Mouse (Mus musculus) kidney, postnatal 36 days (tissue): ENCODE data around the gene Entpd7.

Experiments used
- DNase-seq, 2 experiments: peaks; one replicate each; pipeline ENCODE4 v3.0.0; 2021 to 2022; ENCODE audit warnings: mixed read lengths in 2 of 2

The Entpd7 gene

DNA sequence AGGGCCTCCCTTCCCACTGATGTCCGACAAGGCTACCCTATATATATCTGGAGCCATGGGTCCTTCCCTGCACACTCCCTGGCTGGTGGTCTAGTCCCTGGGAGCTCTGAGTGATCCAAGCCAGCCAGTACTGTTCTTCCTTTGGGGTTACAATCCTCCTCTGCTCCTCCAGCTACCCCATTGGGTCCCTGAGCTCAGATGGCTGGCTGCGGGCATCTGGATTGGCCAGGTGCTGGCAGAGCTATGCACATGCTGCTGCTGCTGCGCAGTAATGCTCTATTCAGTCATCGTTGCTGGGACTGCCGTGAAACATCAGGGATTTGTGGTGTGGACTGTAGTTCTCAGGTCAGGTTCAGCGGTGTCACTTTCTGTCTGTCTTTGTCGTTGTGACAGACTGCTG is 35.3 kb downstream of the Entpd7 start:
- DNase-seq = no peak

GRCm38 (mm10) chr19:43726510-43727146 is 37.2 kb downstream of the Entpd7 start:
- DNase-seq = peak in 1 of 2 experiments; percentile 59

- DNase-seq = no peak
Measured at GRCm38 (mm10) chr19:43729296-43730036, 40.0 kb downstream of the Entpd7 start.

- DNase-seq = no peak
Measured at GRCm38 (mm10) chr19:43730037-43730428, 40.6 kb downstream of the Entpd7 start.

DNA sequence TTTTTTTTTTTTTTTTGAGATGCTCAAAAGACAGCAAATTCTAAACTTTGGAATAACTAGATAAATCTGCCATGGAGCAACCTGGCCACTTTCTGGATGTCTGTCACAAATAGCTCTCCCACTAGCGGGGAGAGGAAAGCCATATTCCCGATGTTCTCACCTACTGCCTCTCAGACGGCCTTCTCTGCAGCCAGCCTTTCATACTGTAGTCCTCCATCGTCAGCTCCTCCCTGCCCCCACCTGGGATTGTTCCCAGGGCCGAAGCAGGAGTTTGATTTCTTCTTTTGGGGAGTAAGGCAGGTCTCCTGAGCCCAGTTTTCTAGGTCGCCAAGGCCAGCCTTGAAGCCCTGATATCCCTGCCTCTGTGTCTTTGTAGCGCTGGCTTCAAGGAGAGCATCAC is 41.7 kb downstream of the Entpd7 start:
- DNase-seq = no peak

DNA sequence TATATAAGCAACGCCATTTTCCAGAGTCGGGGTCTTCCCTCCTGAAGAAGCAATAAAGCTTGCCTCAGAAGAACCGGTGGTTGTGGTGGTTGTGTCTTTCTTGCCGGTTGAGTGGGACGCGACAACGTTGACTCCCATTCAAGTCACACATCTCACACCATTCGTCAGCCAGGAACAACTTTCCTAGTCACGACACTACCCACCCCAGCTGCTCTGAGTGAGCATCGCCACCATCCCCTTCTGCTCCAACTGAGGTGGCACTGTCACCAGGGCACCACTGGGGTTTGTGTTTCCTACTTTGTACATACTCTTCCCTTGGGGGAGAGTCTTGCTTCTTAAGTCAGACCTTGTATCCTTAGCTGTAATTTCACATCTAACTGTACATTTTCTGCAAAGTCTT is 48.9 kb downstream of the Entpd7 start:
- DNase-seq = no peak

DNA sequence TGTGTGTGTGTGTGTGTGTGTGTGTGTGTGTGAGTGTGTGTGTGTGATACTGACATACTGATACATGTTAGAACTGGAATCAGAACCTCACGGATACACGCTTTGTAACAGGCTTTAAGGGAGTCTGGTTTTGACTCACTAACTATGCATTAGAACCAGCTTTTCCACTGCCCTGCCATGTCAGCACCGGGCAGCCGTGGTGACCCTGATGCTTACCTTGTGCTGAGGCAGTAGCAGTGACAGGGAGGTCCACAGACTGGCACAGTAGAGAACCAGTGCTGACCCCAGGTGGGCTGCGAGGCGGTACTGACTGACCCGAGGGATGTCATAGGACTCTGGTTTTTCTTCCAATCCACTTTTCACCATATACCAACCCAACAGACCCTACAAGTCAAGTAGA is 53.9 kb downstream of the Entpd7 start:
- DNase-seq = no peak

- no peak for DNase-seq
Measured at GRCm38 (mm10) chr19:43745740-43746139, 56.3 kb downstream of the Entpd7 start.

GRCm38 (mm10) chr19:43747877-43748276 is 58.4 kb downstream of the Entpd7 start:
- DNase-seq = no peak

GRCm38 (mm10) chr19:43750008-43750407 is 60.5 kb downstream of the Entpd7 start:
- DNase-seq = no peak

- DNase-seq = peak; percentile 97 to 99
Measured at GRCm38 (mm10) chr19:43752489-43753225, 63.2 kb downstream of the Entpd7 start, which contains the start of the genes Cutc and Cox15. Cutc (plus strand) TSS chr19:43752996. Cox15 (minus strand) TSS chr19:43753000.

GRCm38 (mm10) chr19:43753226-43753835 is 63.9 kb downstream of the Entpd7 start:
- DNase-seq = peak; percentile 92 to 96

DNA sequence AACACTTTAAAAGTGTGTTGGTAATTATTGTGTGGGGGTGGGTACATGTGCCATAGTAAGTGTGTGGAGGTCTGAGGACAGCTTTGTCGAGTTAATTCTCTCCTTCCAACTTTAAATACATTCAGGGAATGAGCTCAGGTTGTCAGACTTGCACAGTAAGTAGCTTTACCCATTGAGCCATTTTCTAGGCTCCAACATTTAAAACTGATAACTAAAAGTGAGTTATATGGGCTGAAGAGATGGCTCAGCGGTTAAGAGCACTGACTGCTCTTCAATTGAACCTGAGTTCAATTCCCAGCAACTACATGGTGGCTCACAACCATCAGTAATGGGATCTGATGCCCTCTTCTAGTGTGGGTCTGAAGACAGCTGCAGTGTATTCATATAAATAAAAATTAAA is 64.8 kb downstream of the Entpd7 start:
- no peak for DNase-seq

DNA sequence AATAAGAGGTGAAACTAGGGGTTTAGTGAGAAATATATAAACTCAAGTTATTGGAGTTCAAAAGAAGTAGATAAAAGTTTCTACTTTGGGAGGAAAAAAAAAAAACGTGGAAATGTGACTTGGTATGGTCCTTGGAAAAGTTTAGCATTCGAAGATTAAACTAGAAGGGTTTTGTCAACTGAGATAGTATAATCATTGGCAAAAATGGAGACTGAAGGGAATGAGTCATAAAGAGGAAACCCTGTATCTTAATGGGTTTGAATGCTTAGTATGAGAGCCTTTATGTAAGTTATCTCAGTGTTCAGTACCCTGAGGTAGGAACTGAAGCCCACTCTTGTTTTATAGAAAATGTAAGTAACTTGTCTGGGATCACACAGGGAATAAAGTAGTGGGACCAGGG is 65.4 kb downstream of the Entpd7 start:
- DNase-seq = no peak

DNA sequence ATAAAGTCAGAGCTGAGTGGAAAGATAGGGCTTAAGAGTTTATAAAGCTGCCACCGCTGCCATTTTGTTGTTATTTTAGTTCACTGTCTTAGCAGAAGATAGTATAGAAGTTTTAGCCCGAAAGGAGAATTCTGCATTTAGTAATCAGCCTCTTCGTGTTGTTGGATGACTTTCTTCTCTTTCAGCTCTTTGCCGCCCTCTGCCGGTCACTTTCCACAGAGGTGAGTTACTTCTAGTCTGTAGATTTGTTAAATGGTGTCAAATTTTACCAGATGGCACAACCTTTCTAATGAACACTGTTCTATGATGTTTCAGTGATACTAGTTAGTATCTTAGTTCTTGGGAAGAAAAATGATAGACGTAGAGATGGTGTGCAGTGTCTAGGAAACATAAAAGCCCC is 71.0 kb downstream of the Entpd7 start:
- DNase-seq = peak; percentile 76 to 93

- no peak for DNase-seq
Measured at GRCm38 (mm10) chr19:43761543-43762256, 72.2 kb downstream of the Entpd7 start.

DNA sequence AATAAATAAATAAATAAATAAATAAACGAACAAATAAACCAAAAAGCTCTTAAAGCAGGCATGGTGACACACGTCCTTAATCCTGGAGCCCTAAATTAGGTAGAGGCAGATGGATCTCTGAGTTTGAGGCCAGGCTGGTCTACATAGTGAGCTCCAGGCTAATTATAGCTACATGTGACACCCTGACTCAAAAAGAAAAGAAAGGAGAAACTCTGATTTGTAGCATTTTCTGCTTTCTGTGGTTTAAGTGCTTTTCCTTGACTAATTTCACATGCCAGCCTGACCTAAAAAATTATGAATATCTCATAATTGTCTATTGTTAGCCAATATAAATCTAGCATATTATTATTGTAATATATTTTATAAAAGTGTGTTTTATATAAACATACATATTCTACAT is 72.9 kb downstream of the Entpd7 start:
- no peak for DNase-seq

- DNase-seq = no peak
Measured at GRCm38 (mm10) chr19:43766451-43766850, 77.0 kb downstream of the Entpd7 start.

DNA sequence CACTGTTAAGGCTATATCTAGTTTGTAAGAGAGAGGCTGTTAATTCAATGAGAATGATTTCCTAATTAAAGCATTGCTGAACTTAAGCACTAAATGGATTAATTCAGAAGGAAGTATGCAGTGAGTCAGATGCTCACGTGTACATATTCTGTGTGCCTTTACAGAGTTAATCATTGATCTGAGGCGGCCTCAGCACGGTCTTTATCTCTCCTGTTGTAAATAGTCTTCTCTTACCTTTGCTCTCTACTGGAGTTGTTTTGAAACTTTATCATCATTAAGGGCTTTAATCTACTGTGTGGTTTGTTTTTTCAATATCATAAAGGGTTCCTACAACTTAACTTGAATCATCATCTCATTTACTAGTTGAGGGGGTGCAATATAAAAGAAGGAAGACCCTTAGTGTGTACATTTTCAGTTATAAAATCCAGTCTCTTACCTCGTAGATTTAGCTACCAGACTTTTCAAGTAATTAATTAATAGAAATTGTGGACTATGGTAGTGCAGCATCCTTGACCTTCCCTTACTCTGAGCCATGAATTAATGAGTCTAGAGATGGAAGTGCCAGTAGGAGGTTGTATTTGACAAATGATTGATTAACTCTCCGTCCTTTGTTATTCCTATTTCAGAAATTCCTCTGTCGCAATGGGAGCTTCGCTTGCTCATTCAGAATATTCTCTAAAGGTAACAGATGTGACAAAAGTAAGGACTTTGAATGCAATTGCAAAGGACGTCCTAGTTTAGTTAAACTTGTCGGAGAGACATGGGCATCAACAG is 78.3 kb downstream of the Entpd7 start:
- peak; percentile 42 to 67 for DNase-seq

DNA sequence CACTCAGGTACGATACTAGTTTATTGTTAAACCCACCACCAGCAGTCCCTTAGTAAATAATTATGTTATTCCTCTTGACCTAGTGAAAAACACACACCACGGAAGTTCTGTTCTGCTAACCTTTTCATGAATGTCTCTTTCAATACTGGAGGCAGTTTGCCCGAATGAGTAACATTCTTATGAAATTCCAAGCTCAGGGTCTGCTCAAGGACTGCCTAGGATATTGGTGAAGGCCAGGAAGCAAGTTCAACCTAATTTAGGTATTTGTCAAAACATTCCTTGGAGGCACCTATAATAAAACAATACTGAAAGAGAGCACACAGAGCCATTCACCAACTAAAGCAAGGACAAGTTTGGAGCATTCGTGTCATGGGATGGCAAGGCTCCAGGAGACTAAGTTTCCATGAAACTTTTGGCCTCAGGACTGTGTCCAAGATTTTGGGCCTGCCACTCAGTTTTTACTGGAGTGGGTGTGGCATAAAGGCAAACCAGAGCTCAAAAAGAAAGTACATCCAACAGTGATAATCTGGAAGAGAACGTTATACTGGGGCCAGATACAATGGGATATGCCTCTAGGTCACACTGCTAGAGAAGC is 80.0 kb downstream of the Entpd7 start:
- peak; percentile 43 to 65 for DNase-seq

DNA sequence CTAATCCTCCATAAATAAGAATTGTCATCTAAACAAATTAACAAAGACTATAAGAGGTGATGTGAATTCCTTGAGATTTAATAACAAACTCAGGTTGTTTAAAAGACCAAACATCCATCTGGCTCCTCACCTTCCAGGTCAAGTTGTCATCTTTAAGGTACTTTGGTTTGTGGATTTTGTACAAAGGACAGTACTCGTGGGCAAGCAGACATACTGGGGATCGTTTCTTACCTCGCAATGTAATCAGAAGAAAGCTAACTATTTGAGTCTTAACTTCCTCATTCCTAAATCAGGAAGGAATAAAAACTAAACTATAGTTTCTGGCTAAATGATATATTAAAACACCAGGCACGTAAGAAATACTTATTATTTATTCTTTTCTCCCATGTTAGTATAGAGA is 81.1 kb downstream of the Entpd7 start:
- DNase-seq = no peak
